Mouse (Mus musculus): Measurements from ENCODE around the gene Nod2. TPM values are rescaled to one million over a fixed set of nuclear protein-coding genes. Genes with fewer than 3 reads are reported as not detected.

The Nod2 gene
- polyA plus RNA-seq, 1 experiment from 2014 or later, result 0.13 TPM

DNA sequence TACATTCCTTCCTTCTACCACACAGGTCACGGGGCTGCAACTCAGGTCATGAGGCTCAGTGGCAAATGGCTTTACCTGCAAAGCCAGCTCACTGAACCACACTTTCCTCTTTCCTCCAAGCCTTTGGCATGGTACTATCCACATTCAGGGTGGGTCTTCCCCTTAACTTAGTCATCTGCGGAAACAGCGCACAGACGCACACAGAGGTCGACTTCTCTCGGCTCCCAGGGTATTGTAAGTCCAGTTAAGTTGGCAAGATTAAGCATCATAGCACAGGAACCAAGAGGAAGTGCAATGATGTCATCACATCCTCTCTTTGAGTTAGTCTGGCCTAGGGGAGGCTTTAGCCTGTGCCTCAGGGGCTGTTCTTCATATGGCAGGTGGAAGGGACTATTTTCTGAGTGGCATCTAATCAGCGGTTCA is 13.8 kb upstream of the Nod2 start:
- no peak overlapping the region for H3K4me2 ChIP-seq
- peaks cover 5% of the 10 kb centered on the region; the same call in 1 of the 2 replicates for H3K27me3 ChIP-seq (ENCODE audit: insufficient read depth, low read length)
- TF ChIP-seq CTCF (IDR thresholded peaks at IDR 0.05; ENCODE audit: low read depth), result no peak
- ATAC-seq (ENCODE audit: insufficient read depth) (no peak; the same call in 1 of the 2 replicates), DNase-seq (peak; percentile 51)
- H3K9me3 ChIP-seq (ENCODE audit: low read depth, low read length), result no peaks in the 10 kb centered on the region
- no peaks in the 10 kb centered on the region; the same call in 1 of the 2 replicates for H3K4me1 ChIP-seq (ENCODE audit: insufficient read depth)
- H3K4me3 ChIP-seq (ENCODE audit: low read depth, low read length), result no peak overlapping the region
- H3K36me3 ChIP-seq (ENCODE audit: insufficient read depth), result no peaks in the 10 kb centered on the region
- H3K9ac ChIP-seq, result no peak overlapping the region
- H3K27ac ChIP-seq (ENCODE audit: low read depth), result no peak overlapping the region
- 70% methylated on average over 7 of the region's 7 CpGs for WGBS

DNA sequence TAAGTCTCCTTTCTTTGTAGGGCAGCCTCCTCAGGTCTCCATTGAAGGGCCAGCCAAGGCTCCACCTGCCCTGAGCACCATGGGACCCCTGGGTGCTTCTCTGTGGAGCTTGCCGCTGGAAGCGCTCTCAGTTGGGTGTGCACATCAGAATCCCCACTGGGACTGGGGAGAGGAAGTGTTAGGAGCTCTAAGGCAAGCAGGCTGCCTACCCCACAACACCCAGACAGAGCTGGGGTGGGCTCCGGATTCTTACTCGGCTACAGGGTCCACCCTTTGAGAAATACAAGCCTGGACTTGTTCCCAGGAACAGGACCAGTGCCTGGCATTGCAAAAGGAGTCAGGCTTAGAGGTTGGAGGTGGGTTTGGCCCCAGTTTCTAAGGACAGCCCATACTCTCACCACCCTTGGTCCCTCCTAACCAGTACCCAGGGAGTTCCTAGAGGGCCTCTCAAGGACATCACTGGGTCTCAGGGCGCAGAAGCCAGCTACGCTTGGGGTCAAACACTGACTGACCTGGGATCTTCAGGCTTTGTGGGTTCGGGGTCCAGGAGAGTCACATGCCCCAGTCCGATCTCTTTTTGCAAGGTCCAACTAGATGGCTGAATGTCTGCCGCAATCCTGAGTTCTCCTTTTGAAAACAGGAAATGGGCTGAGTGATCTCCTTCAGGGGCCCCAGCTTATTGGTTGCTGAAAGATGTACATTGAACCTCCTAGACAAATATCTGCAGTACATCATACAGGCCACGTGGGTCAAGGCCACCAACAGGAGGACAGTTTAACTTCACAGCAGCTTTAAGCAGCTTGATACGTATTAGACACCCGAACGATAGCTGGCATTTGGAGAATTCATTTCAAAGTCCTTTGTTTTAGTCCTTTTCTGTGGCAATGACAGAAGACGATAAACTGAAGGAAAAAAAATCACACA is 11.4 kb upstream of the Nod2 start, which contains the start of gene Snx20:
Snx20 (minus strand) TSS at position 655 of the 924 bp plus-strand sequence.
- Histone ChIP-seq H3K9ac (no peak within 1 kb of the TSS; the same call in 1 of the 2 replicates), H3K4me1 (ENCODE audit: insufficient read depth) (no peaks in the 10 kb centered on the region; the same call in 1 of the 2 replicates), H3K36me3 (ENCODE audit: insufficient read depth) (no peaks in the 10 kb centered on the region), H3K4me2 (peak within 1 kb of the TSS; percentile 18; the same call in 1 of the 2 replicates), H3K27ac (ENCODE audit: low read depth) (no peak within 1 kb of the TSS), H3K27me3 (ENCODE audit: insufficient read depth, low read length) (no peaks in the 10 kb centered on the region), H3K4me3 (ENCODE audit: low read depth, low read length) (peak within 1 kb of the TSS; percentile 12), H3K9me3 (ENCODE audit: low read depth, low read length) (no peaks in the 10 kb centered on the region)
- ATAC-seq (ENCODE audit: insufficient read depth) (peak; percentile 52), DNase-seq (peak; percentile 41)
- 62% methylated on average over 14 of the region's 14 CpGs for WGBS
- TF ChIP-seq CTCF (IDR thresholded peaks at IDR 0.05; ENCODE audit: low read depth), result no peak

DNA sequence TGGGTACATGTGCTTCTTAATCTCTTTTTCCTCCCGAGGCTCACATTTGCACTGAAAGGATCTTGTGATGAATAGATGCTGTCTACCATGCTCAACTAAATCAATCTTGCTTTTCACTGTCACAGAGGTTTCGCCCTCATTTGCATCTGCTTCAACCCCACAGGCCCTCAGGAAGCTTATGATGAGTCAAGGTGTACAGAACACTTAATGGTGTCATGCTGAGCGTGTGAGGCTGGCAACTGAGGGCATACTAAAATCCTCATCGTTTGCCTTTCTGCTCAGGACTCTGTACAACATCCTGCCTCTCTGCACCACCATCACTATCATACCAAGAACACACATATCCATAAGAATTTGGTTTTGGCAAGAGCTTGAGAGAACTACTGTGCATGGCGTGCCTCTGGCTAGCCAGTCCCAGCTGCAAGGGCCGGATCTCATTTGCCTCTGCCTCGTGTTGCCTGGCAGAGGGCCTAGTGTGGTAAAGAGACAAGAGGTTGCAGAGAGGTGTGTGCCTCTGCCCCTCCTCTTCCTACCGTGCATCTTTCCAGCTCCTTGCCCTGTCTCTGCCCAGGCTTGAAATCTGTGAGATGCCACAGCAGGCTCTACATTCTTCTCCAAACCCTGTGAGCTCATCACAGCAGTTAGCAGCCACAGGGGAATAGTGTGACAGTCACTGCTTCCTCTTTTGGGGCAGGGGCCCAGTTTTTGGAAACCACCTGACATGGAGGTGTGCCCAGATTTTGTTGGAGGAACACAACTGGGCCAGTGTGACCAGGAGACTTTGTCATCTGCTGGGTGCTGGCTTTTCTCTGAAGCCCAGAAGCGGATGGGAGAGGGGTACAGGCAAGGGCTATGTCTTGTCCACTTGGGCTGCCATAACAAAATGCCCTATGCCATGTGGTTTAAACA is 9.8 kb upstream of the Nod2 start:
- TF ChIP-seq CTCF (IDR thresholded peaks at IDR 0.05; ENCODE audit: low read depth), result no peak
- no peak overlapping the region for H3K4me2 ChIP-seq
- no peak overlapping the region for H3K27ac ChIP-seq (ENCODE audit: low read depth)
- no peaks in the 10 kb centered on the region for H3K27me3 ChIP-seq (ENCODE audit: insufficient read depth, low read length)
- ATAC-seq (ENCODE audit: insufficient read depth) (no peak), DNase-seq (no peak)
- 73% methylated on average over 9 of the region's 9 CpGs for WGBS
- H3K36me3 ChIP-seq (ENCODE audit: insufficient read depth), result no peaks in the 10 kb centered on the region
- no peak overlapping the region for H3K4me3 ChIP-seq (ENCODE audit: low read depth, low read length)
- no peaks in the 10 kb centered on the region; the same call in 1 of the 2 replicates for H3K4me1 ChIP-seq (ENCODE audit: insufficient read depth)
- H3K9me3 ChIP-seq (ENCODE audit: low read depth, low read length), result no peaks in the 10 kb centered on the region
- no peak overlapping the region for H3K9ac ChIP-seq

DNA sequence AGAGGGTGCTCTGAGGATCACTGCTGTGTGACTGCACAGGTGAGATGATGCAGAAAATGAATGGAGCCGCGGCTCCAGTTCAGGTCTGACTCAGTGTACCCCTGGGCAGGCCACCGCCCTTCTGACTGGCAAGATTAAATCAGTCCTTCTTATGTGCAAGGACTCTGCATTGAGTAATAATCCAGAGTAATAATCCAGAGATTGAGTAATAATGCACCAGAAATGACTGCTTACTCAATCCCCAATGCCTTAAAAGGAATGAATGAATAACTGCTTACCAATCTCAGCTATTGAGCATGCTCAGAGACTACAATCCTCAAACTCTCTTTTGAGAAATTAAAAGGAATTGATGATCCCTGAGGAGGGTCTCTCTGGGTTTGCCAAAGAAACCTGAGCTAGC is 8.2 kb upstream of the Nod2 start:
- no peak overlapping the region for H3K4me3 ChIP-seq (ENCODE audit: low read depth, low read length)
- H3K4me2 ChIP-seq, result no peak overlapping the region
- H3K36me3 ChIP-seq (ENCODE audit: insufficient read depth), result no peaks in the 10 kb centered on the region
- no peaks in the 10 kb centered on the region for H3K9me3 ChIP-seq (ENCODE audit: low read depth, low read length)
- no peak overlapping the region for H3K9ac ChIP-seq
- ATAC-seq (ENCODE audit: insufficient read depth) (no peak), DNase-seq (no peak)
- 94% methylated on average over 3 of the region's 3 CpGs for WGBS
- H3K4me1 ChIP-seq (ENCODE audit: insufficient read depth), result no peaks in the 10 kb centered on the region; the same call in 1 of the 2 replicates
- no peaks in the 10 kb centered on the region for H3K27me3 ChIP-seq (ENCODE audit: insufficient read depth, low read length)
- no peak for TF ChIP-seq CTCF (IDR thresholded peaks at IDR 0.05; ENCODE audit: low read depth)
- H3K27ac ChIP-seq (ENCODE audit: low read depth), result no peak overlapping the region

DNA sequence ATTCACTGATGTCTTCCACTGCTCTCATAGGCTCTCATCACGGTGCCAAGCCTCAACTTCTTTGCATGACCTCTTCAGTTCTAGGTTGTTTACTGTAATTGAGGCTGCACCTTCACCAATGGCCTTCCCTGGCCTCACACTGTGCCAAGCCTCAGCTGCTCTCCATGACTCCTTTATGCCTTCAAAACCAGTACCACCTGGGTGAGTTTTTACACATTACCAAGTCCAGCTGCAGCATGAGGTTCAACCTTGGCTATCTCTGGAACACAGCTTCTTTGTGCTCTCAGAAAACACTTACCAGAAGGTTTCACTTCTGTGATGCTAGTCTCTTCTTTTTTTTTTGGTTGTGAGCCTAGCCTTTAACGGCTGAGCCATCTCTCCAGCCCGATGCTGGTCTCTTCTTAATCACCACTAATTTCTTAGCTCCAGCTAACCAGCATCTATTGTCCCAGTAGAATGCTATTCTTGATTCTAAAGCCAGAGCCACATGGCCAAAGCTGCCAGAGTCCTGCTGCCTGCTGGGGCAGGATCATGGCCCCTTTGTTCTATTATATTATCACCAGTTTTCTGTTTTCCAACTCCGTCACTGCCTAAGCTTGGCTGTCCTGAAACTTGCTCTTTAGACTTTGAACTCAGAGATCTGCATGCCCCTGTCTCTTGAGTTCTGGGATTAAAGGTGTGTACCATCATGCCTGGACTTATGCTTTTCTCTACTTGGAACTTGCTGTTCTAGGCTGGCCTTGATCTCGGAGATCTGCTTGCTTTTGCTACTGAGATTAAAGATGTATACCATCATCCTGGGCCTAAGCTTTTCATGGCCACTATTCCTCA is 4.2 kb upstream of the Nod2 start:
- H3K27me3 ChIP-seq (ENCODE audit: insufficient read depth, low read length), result no peaks in the 10 kb centered on the region
- DNase-seq, result no peak
- 83% methylated on average over 5 of the region's 5 CpGs for WGBS

DNA sequence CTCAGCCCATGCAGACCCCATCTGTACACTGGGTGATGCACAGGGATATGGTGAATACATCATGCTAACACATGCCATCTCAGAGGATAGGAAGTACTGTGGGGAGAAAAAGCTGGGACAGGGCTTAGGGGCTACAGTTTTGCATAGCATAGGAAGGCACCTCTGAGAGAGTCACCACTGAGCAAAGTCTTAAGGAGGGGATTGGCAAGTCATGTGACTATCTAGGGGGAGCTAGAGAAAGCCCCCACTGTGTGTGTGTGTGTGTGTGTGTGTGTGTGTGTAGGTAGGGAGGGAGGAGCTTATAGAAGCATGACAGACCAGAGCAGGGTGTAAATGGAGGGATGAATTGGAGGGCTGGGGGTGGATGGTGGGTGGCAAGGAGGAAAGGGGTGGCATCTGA is 1.2 kb downstream of the Nod2 start:
- H3K4me2 ChIP-seq, result no peak overlapping the region
- H3K4me1 ChIP-seq (ENCODE audit: insufficient read depth), result no peaks in the 10 kb centered on the region
- H3K27me3 ChIP-seq (ENCODE audit: insufficient read depth, low read length), result no peaks in the 10 kb centered on the region
- H3K27ac ChIP-seq (ENCODE audit: low read depth), result no peak overlapping the region
- H3K4me3 ChIP-seq (ENCODE audit: low read depth, low read length), result no peak overlapping the region
- ATAC-seq (ENCODE audit: insufficient read depth), result no peak
- H3K9me3 ChIP-seq (ENCODE audit: low read depth, low read length), result no peaks in the 10 kb centered on the region
- no peak overlapping the region for H3K9ac ChIP-seq
- no peaks in the 10 kb centered on the region for H3K36me3 ChIP-seq (ENCODE audit: insufficient read depth)
- no peak for TF ChIP-seq CTCF (IDR thresholded peaks at IDR 0.05; ENCODE audit: low read depth)
- no peak for DNase-seq

More for the DNA sequence above, 4.2 kb upstream of the Nod2 start:
- Histone ChIP-seq H3K4me2 (no peak overlapping the region), H3K4me1 (ENCODE audit: insufficient read depth) (no peaks in the 10 kb centered on the region), H3K4me3 (ENCODE audit: low read depth, low read length) (no peak overlapping the region), H3K36me3 (ENCODE audit: insufficient read depth) (no peaks in the 10 kb centered on the region), H3K9me3 (ENCODE audit: low read depth, low read length) (no peaks in the 10 kb centered on the region), H3K27ac (ENCODE audit: low read depth) (no peak overlapping the region), H3K9ac (no peak overlapping the region)
- TF ChIP-seq CTCF (IDR thresholded peaks at IDR 0.05; ENCODE audit: low read depth), result no peak
- no peak for ATAC-seq (ENCODE audit: insufficient read depth)

Measured in lung, embryonic 14.5 days (tissue).